Mouse (Mus musculus) urinary bladder, postnatal 36 days (tissue): Measurements from ENCODE around the gene Nek1.

ENCODE experiments used
- DNase-seq, 2 experiments: peaks; one replicate each; pipeline ENCODE4 v3.0.0; 2022; ENCODE audit warnings: low spot score in 2 of 2, mixed read lengths in 1 of 2

Nek1 gene

GRCm38 (mm10) chr8:60992910-60993638 lies at the start of gene Nek1:
Gene Nek1, plus strand, starts transcription at chr8:60993195.
- DNase-seq = peak; percentile 94 to 98

- DNase-seq = no peak
Measured at GRCm38 (mm10) chr8:60947503-60947902, 45.5 kb upstream of the Nek1 start.

- DNase-seq = no peak
Measured at GRCm38 (mm10) chr8:60949859-60950258, 43.1 kb upstream of the Nek1 start.

- DNase-seq = no peak
Measured at GRCm38 (mm10) chr8:60951271-60951670, 41.7 kb upstream of the Nek1 start.

- DNase-seq = no peak
Measured at GRCm38 (mm10) chr8:60951757-60952156, 41.2 kb upstream of the Nek1 start.

GRCm38 (mm10) chr8:60952803-60953202 lies 40.2 kb upstream of the Nek1 start:
- no peak for DNase-seq

GRCm38 (mm10) chr8:60954281-60955014 lies 38.5 kb upstream of the Nek1 start:
- peak; percentile 60 to 79 for DNase-seq

- DNase-seq = no peak
Measured at GRCm38 (mm10) chr8:60956847-60957246, 36.1 kb upstream of the Nek1 start.

- DNase-seq = no peak
Measured at GRCm38 (mm10) chr8:60962763-60963162, 30.2 kb upstream of the Nek1 start.

GRCm38 (mm10) chr8:60963931-60964330 lies 29.1 kb upstream of the Nek1 start:
- DNase-seq = no peak

GRCm38 (mm10) chr8:60964518-60964917 lies 28.5 kb upstream of the Nek1 start:
- DNase-seq = no peak

- DNase-seq = no peak
Measured at GRCm38 (mm10) chr8:60965306-60965705, 27.7 kb upstream of the Nek1 start.

- no peak for DNase-seq
Measured at GRCm38 (mm10) chr8:60965741-60966140, 27.3 kb upstream of the Nek1 start.

- DNase-seq = no peak
Measured at GRCm38 (mm10) chr8:60969091-60969490, 23.9 kb upstream of the Nek1 start.

GRCm38 (mm10) chr8:60971808-60972207 lies 21.2 kb upstream of the Nek1 start:
- DNase-seq = no peak

GRCm38 (mm10) chr8:60973448-60973847 lies 19.5 kb upstream of the Nek1 start:
- DNase-seq = no peak

GRCm38 (mm10) chr8:60974837-60975236 lies 18.2 kb upstream of the Nek1 start:
- no peak for DNase-seq

GRCm38 (mm10) chr8:60976818-60977217 lies 16.2 kb upstream of the Nek1 start:
- no peak for DNase-seq

GRCm38 (mm10) chr8:60978496-60978895 lies 14.5 kb upstream of the Nek1 start:
- no peak for DNase-seq

GRCm38 (mm10) chr8:60981388-60981787 lies 11.6 kb upstream of the Nek1 start:
- no peak for DNase-seq

GRCm38 (mm10) chr8:60982701-60983687 lies 10.0 kb upstream of the Nek1 start, which contains the start of gene Clcn3:
Gene Clcn3, minus strand, starts transcription at chr8:60983300.
- peak; percentile 93 to 97 for DNase-seq

- peak; percentile 69 to 80 for DNase-seq
Measured at GRCm38 (mm10) chr8:60983688-60984079, 9.3 kb upstream of the Nek1 start.
